Mouse (Mus musculus) CD4-positive, CD25-positive, alpha-beta regulatory T cell, adult 4 months (primary cell): Measurements from ENCODE around the gene Ivd. TPM values are rescaled to one million over a fixed set of nuclear protein-coding genes. Genes with fewer than 3 reads are reported as not detected.

ENCODE experiments used
- ATAC-seq: one replicate; pipeline ENCODE4 v1.8.0; 2017
- polyA plus RNA-seq, 2 experiments: library from polyadenylated mRNA; unstranded; fragments of 100-300 nt; shearing (Covaris generic); gene quantifications; one replicate each; pipeline ENCODE4 v1.2.1; 2017

The Ivd gene
- polyA plus RNA-seq = 10 to 100 TPM; 45.7 to 58.8 TPM

- ATAC-seq = peak; percentile 100
Observed at GRCm38 (mm10) chr2:118861454-118862339, at the start of gene Ivd. Gene Ivd, plus strand, starts transcription at chr2:118861954.

- ATAC-seq = no peak
Observed at GRCm38 (mm10) chr2:118812724-118813123, 49.0 kb upstream of the Ivd start.

GRCm38 (mm10) chr2:118813981-118814836 is 47.5 kb upstream of the Ivd start, which contains the start of gene Knstrn:
Gene Knstrn, plus strand, starts transcription at chr2:118814003.
- ATAC-seq = peak; percentile 100

GRCm38 (mm10) chr2:118822800-118823199 is 39.0 kb upstream of the Ivd start:
- ATAC-seq = no peak

- ATAC-seq = no peak
Observed at GRCm38 (mm10) chr2:118824396-118824795, 37.4 kb upstream of the Ivd start.

- ATAC-seq = no peak
Observed at GRCm38 (mm10) chr2:118829096-118829495, 32.7 kb upstream of the Ivd start.

GRCm38 (mm10) chr2:118834061-118834460 is 27.7 kb upstream of the Ivd start:
- no peak for ATAC-seq

GRCm38 (mm10) chr2:118835115-118835514 is 26.6 kb upstream of the Ivd start:
- no peak for ATAC-seq

GRCm38 (mm10) chr2:118838330-118838729 is 23.4 kb upstream of the Ivd start:
- ATAC-seq = no peak

GRCm38 (mm10) chr2:118841186-118841585 is 20.6 kb upstream of the Ivd start:
- ATAC-seq = no peak

- ATAC-seq = no peak
Observed at GRCm38 (mm10) chr2:118841774-118842173, 20.0 kb upstream of the Ivd start.

- no peak for ATAC-seq
Observed at GRCm38 (mm10) chr2:118844427-118844826, 17.3 kb upstream of the Ivd start.

- ATAC-seq = no peak
Observed at GRCm38 (mm10) chr2:118846246-118846645, 15.5 kb upstream of the Ivd start.

- ATAC-seq = no peak
Observed at GRCm38 (mm10) chr2:118851756-118852155, 10.0 kb upstream of the Ivd start.

GRCm38 (mm10) chr2:118862340-118862675 is 554 bp downstream of the Ivd start:
- ATAC-seq = no peak

GRCm38 (mm10) chr2:118870601-118871000 is 8.8 kb downstream of the Ivd start:
- ATAC-seq = no peak

GRCm38 (mm10) chr2:118871032-118871431 is 9.3 kb downstream of the Ivd start:
- ATAC-seq = no peak

GRCm38 (mm10) chr2:118873018-118873417 is 11.3 kb downstream of the Ivd start:
- ATAC-seq = no peak

- ATAC-seq = no peak
Observed at GRCm38 (mm10) chr2:118873890-118874430, 12.2 kb downstream of the Ivd start.

- no peak for ATAC-seq
Observed at GRCm38 (mm10) chr2:118875316-118875715, 13.6 kb downstream of the Ivd start.

GRCm38 (mm10) chr2:118876453-118876852 is 14.7 kb downstream of the Ivd start:
- ATAC-seq = no peak

- no peak for ATAC-seq
Observed at GRCm38 (mm10) chr2:118881019-118881418, 19.3 kb downstream of the Ivd start.

- ATAC-seq = no peak
Observed at GRCm38 (mm10) chr2:118881956-118882355, 20.2 kb downstream of the Ivd start.
